Mouse (Mus musculus): Measurements from ENCODE around the gene Mtch1. TPM values are rescaled to one million over a fixed set of nuclear protein-coding genes. Genes with fewer than 3 reads are reported as not detected.
A peak's percentile ranks its signal among the peaks of the same experiment; 100 is the strongest.
"Not testable (repeated sequence)": the region's sequence is repeated elsewhere in the genome, so short reads cannot be mapped to it uniquely, and the experiment has no call there.

The Mtch1 gene
- polyA plus RNA-seq, 1 experiment from 2014 or later, result 265 TPM

GRCm38 (mm10) chr17:29318731-29319250, 28.9 kb downstream of the Mtch1 start:
- H3K27me3 ChIP-seq (ENCODE audit: control insufficient read depth, insufficient read depth, low read depth, low read length), result peaks cover 14% of the 10 kb centered on the region; the same call in 1 of the 2 replicates
- H3K27ac ChIP-seq (ENCODE audit: low read length), result no peak overlapping the region
- no peak overlapping the region for H3K9ac ChIP-seq (ENCODE audit: low read length)
- ATAC-seq (ENCODE audit: low read depth), result no peak
- no peaks in the 10 kb centered on the region for H3K9me3 ChIP-seq (ENCODE audit: control insufficient read depth, low read length)
- H3K4me3 ChIP-seq (ENCODE audit: low read length), result no peak overlapping the region
- H3K4me2 ChIP-seq (ENCODE audit: low read depth, low read length), result no peak overlapping the region
- H3K4me1 ChIP-seq (replicated peaks; ENCODE audit: control insufficient read depth, insufficient read depth, low read length), result 0 out of 2 replicates have a peak, but pooled peaks cover 2% of the 10 kb centered on the region
- 50% methylated on average over 6 of the region's 6 CpGs for WGBS
- no peaks in the 10 kb centered on the region for H3K36me3 ChIP-seq (ENCODE audit: control insufficient read depth, insufficient read depth, low read length)

- H3K4me2 ChIP-seq (ENCODE audit: low read depth, low read length); H3K27ac ChIP-seq (ENCODE audit: low read length); H3K27me3 ChIP-seq (ENCODE audit: control insufficient read depth, insufficient read depth, low read depth, low read length); H3K9ac ChIP-seq (ENCODE audit: low read length); H3K9me3 ChIP-seq (ENCODE audit: control insufficient read depth, low read length); H3K36me3 ChIP-seq (ENCODE audit: control insufficient read depth, insufficient read depth, low read length); ATAC-seq (ENCODE audit: low read depth); H3K4me3 ChIP-seq (ENCODE audit: low read length); H3K4me1 ChIP-seq (replicated peaks; ENCODE audit: control insufficient read depth, insufficient read depth, low read length): not testable (repeated sequence)
- 82% methylated on average over 3 of the region's 3 CpGs for WGBS
These were observed 30.4 kb downstream of the Mtch1 start, which contains the start of gene Pi16 for GRCm38 (mm10) chr17:29317380-29317779. Gene Pi16 (plus strand): TSS chr17:29317680.

- no peak overlapping the region for H3K27ac ChIP-seq (ENCODE audit: low read length)
- peaks cover 5% of the 10 kb centered on the region; the same call in 1 of the 2 replicates for H3K9me3 ChIP-seq (ENCODE audit: control insufficient read depth, low read length)
- WGBS, result 62% methylated on average over 3 of the region's 3 CpGs
- H3K4me2 ChIP-seq (ENCODE audit: low read depth, low read length), result no peak overlapping the region
- H3K4me1 ChIP-seq (replicated peaks; ENCODE audit: control insufficient read depth, insufficient read depth, low read length), result no peaks in the 10 kb centered on the region
- no peak overlapping the region for H3K4me3 ChIP-seq (ENCODE audit: low read length)
- ATAC-seq (ENCODE audit: low read depth), result no peak
- peaks cover 6% of the 10 kb centered on the region; the same call in 1 of the 2 replicates for H3K27me3 ChIP-seq (ENCODE audit: control insufficient read depth, insufficient read depth, low read depth, low read length)
- no peak overlapping the region for H3K9ac ChIP-seq (ENCODE audit: low read length)
- H3K36me3 ChIP-seq (ENCODE audit: control insufficient read depth, insufficient read depth, low read length), result no peaks in the 10 kb centered on the region
These were observed 30.8 kb downstream of the Mtch1 start for GRCm38 (mm10) chr17:29316891-29317290.

GRCm38 (mm10) chr17:29315672-29316465, 31.9 kb downstream of the Mtch1 start:
- no peak overlapping the region for H3K9ac ChIP-seq (ENCODE audit: low read length)
- 42% methylated on average over 9 of the region's 9 CpGs for WGBS
- ATAC-seq (ENCODE audit: low read depth), result no peak

GRCm38 (mm10) chr17:29313300-29313699, 34.4 kb downstream of the Mtch1 start:
- no peaks in the 10 kb centered on the region for H3K27me3 ChIP-seq (ENCODE audit: control insufficient read depth, insufficient read depth, low read depth, low read length)
- H3K27ac ChIP-seq (ENCODE audit: low read length), result no peak overlapping the region
- ATAC-seq (ENCODE audit: low read depth), result no peak
- H3K36me3 ChIP-seq (ENCODE audit: control insufficient read depth, insufficient read depth, low read length), result no peaks in the 10 kb centered on the region
- H3K4me2 ChIP-seq (ENCODE audit: low read depth, low read length), result no peak overlapping the region
- H3K4me3 ChIP-seq (ENCODE audit: low read length), result no peak overlapping the region
- peaks cover 5% of the 10 kb centered on the region; the same call in 1 of the 2 replicates for H3K9me3 ChIP-seq (ENCODE audit: control insufficient read depth, low read length)
- H3K4me1 ChIP-seq (replicated peaks; ENCODE audit: control insufficient read depth, insufficient read depth, low read length), result no peaks in the 10 kb centered on the region
- H3K9ac ChIP-seq (ENCODE audit: low read length), result no peak overlapping the region

More at GRCm38 (mm10) chr17:29315672-29316465, 31.9 kb downstream of the Mtch1 start:
- no peaks in the 10 kb centered on the region for H3K27me3 ChIP-seq (ENCODE audit: control insufficient read depth, insufficient read depth, low read depth, low read length)
- peaks cover 5% of the 10 kb centered on the region; the same call in 1 of the 2 replicates for H3K9me3 ChIP-seq (ENCODE audit: control insufficient read depth, low read length)
- H3K36me3 ChIP-seq (ENCODE audit: control insufficient read depth, insufficient read depth, low read length), result no peaks in the 10 kb centered on the region
- peak overlapping the region; percentile 42; the same call in 1 of the 2 replicates for H3K27ac ChIP-seq (ENCODE audit: low read length)
- no peaks in the 10 kb centered on the region for H3K4me1 ChIP-seq (replicated peaks; ENCODE audit: control insufficient read depth, insufficient read depth, low read length)
- H3K4me2 ChIP-seq (ENCODE audit: low read depth, low read length), result no peak overlapping the region
- no peak overlapping the region for H3K4me3 ChIP-seq (ENCODE audit: low read length)

GRCm38 (mm10) chr17:29312082-29312481, 35.7 kb downstream of the Mtch1 start:
- peaks cover 5% of the 10 kb centered on the region; the same call in 1 of the 2 replicates for H3K9me3 ChIP-seq (ENCODE audit: control insufficient read depth, low read length)
- H3K4me1 ChIP-seq (replicated peaks; ENCODE audit: control insufficient read depth, insufficient read depth, low read length), result no peaks in the 10 kb centered on the region
- H3K27me3 ChIP-seq (ENCODE audit: control insufficient read depth, insufficient read depth, low read depth, low read length), result no peaks in the 10 kb centered on the region
- H3K9ac ChIP-seq (ENCODE audit: low read length), result no peak overlapping the region
- 84% methylated on average over 2 of the region's 2 CpGs for WGBS
- H3K4me3 ChIP-seq (ENCODE audit: low read length), result no peak overlapping the region
- ATAC-seq (ENCODE audit: low read depth), result no peak
- H3K4me2 ChIP-seq (ENCODE audit: low read depth, low read length), result no peak overlapping the region
- H3K36me3 ChIP-seq (ENCODE audit: control insufficient read depth, insufficient read depth, low read length), result no peaks in the 10 kb centered on the region
- no peak overlapping the region for H3K27ac ChIP-seq (ENCODE audit: low read length)

- H3K27me3 ChIP-seq (ENCODE audit: control insufficient read depth, insufficient read depth, low read depth, low read length), result no peaks in the 10 kb centered on the region
- H3K9ac ChIP-seq (ENCODE audit: low read length), result no peak overlapping the region
- H3K27ac ChIP-seq (ENCODE audit: low read length), result no peak overlapping the region
- no peak for ATAC-seq (ENCODE audit: low read depth)
- H3K9me3 ChIP-seq (ENCODE audit: control insufficient read depth, low read length), result peaks cover 5% of the 10 kb centered on the region; the same call in 1 of the 2 replicates
- no peak overlapping the region for H3K4me2 ChIP-seq (ENCODE audit: low read depth, low read length)
- H3K36me3 ChIP-seq (ENCODE audit: control insufficient read depth, insufficient read depth, low read length), result no peaks in the 10 kb centered on the region
- H3K4me3 ChIP-seq (ENCODE audit: low read length), result no peak overlapping the region
- 86% methylated on average over 8 of the region's 8 CpGs for WGBS
- H3K4me1 ChIP-seq (replicated peaks; ENCODE audit: control insufficient read depth, insufficient read depth, low read length), result no peaks in the 10 kb centered on the region; the same call in 1 of the 2 replicates
These were observed 36.1 kb downstream of the Mtch1 start for GRCm38 (mm10) chr17:29311602-29312001.

GRCm38 (mm10) chr17:29310056-29310623, 37.6 kb downstream of the Mtch1 start:
- no peak overlapping the region for H3K4me3 ChIP-seq (ENCODE audit: low read length)
- WGBS, result 71% methylated on average over 21 of the region's 21 CpGs
- H3K36me3 ChIP-seq (ENCODE audit: control insufficient read depth, insufficient read depth, low read length), result no peaks in the 10 kb centered on the region

GRCm38 (mm10) chr17:29305871-29306270, 41.9 kb downstream of the Mtch1 start:
- no peak; the same call in 1 of the 2 replicates for ATAC-seq (ENCODE audit: low read depth)
- H3K27me3 ChIP-seq (ENCODE audit: control insufficient read depth, insufficient read depth, low read depth, low read length), result no peaks in the 10 kb centered on the region
- H3K27ac ChIP-seq (ENCODE audit: low read length), result no peak overlapping the region
- H3K4me2 ChIP-seq (ENCODE audit: low read depth, low read length), result no peak overlapping the region
- H3K36me3 ChIP-seq (ENCODE audit: control insufficient read depth, insufficient read depth, low read length), result peaks cover 3% of the 10 kb centered on the region
- 0 out of 2 replicates have a peak overlapping the region, but pooled peaks have one; percentile 1 for H3K9ac ChIP-seq (ENCODE audit: low read length)
- H3K4me1 ChIP-seq (replicated peaks; ENCODE audit: control insufficient read depth, insufficient read depth, low read length), result peaks cover 20% of the 10 kb centered on the region
- H3K4me3 ChIP-seq (ENCODE audit: low read length), result no peak overlapping the region
- no peaks in the 10 kb centered on the region for H3K9me3 ChIP-seq (ENCODE audit: control insufficient read depth, low read length)
- 39% methylated on average over 7 of the region's 7 CpGs for whole genome bisulfite sequencing

More at GRCm38 (mm10) chr17:29310056-29310623, 37.6 kb downstream of the Mtch1 start:
- H3K27ac ChIP-seq (ENCODE audit: low read length), result no peak overlapping the region
- H3K4me1 ChIP-seq (replicated peaks; ENCODE audit: control insufficient read depth, insufficient read depth, low read length), result peaks cover 7% of the 10 kb centered on the region
- no peak for ATAC-seq (ENCODE audit: low read depth)
- no peaks in the 10 kb centered on the region for H3K27me3 ChIP-seq (ENCODE audit: control insufficient read depth, insufficient read depth, low read depth, low read length)
- H3K4me2 ChIP-seq (ENCODE audit: low read depth, low read length), result no peak overlapping the region
- no peak overlapping the region for H3K9ac ChIP-seq (ENCODE audit: low read length)
- peaks cover 5% of the 10 kb centered on the region; the same call in 1 of the 2 replicates for H3K9me3 ChIP-seq (ENCODE audit: control insufficient read depth, low read length)

All from lung, embryonic 16.5 days (tissue).